Mouse (Mus musculus): Measurements from ENCODE around the gene Prdm10. TPM values are rescaled to one million over a fixed set of nuclear protein-coding genes. Genes with fewer than 3 reads are reported as not detected.
A peak's percentile ranks its signal among the peaks of the same experiment; 100 is the strongest.

Prdm10 gene
- polyA plus RNA-seq, 1 experiment from 2014 or later, result 3.6 TPM

DNA sequence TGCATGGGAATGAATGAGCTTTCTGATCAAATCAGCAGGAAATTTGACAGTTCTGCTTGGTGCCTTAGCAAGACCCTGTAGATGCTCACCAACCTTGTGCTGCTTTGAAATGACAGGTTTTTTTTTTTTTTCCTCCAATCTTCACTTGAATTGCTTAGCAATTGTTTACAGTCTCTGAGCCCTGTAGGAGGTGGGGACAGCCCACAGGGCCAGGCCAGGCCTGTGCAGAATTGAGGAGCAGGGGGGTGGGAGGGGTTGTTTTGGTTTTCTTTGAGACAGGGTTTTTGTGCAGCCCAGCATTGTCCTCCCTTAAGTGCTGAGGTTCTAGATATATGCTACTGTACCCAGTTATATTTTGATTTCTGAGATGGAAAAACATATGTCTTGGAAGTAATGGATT lies 52.5 kb downstream of the Prdm10 start:
- Histone ChIP-seq H3K4me3 (no peak overlapping the region), H3K36me3 (peaks cover 31% of the 10 kb centered on the region), H3K9me3 (no peaks in the 10 kb centered on the region), H3K27me3 (replicated peaks) (no peaks in the 10 kb centered on the region), H3K4me2 (no peak overlapping the region), H3K27ac (replicated peaks) (no peak overlapping the region), H3K9ac (no peak overlapping the region), H3K4me1 (0 out of 2 replicates have a peak, but pooled peaks cover 8% of the 10 kb centered on the region)
- no peak for ATAC-seq (ENCODE audit: extremely low read depth, insufficient number of reproducible peaks, low FRiP score, low TSS enrichment)

DNA sequence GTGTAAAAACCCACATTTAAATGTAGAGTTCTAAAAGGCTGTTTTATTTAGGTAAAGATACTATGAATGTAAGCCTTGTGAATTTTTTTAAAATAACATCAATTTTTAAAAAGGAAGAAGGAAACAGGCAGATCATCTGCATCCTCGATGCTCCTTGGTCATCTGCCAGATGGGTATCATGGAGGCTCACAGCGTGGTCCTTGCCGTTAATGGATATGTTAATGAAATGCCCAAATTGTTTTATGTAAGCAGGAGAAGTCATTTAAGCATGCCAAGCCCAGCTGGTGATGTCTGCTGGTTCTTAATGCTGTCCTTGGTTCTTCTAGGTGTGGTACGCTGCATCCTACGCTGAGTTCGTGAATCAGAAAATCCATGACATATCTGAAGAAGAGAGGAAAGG lies 54.7 kb downstream of the Prdm10 start:
- Histone ChIP-seq H3K4me1 (0 out of 2 replicates have a peak, but pooled peaks cover 8% of the 10 kb centered on the region), H3K9ac (no peak overlapping the region), H3K36me3 (peaks cover 13% of the 10 kb centered on the region), H3K9me3 (no peaks in the 10 kb centered on the region), H3K27me3 (replicated peaks) (no peaks in the 10 kb centered on the region), H3K4me2 (no peak overlapping the region), H3K4me3 (no peak overlapping the region), H3K27ac (replicated peaks) (no peak overlapping the region)
- 88% methylated on average over 6 of the region's 6 CpGs for WGBS
- no peak for ATAC-seq (ENCODE audit: extremely low read depth, insufficient number of reproducible peaks, low FRiP score, low TSS enrichment)

DNA sequence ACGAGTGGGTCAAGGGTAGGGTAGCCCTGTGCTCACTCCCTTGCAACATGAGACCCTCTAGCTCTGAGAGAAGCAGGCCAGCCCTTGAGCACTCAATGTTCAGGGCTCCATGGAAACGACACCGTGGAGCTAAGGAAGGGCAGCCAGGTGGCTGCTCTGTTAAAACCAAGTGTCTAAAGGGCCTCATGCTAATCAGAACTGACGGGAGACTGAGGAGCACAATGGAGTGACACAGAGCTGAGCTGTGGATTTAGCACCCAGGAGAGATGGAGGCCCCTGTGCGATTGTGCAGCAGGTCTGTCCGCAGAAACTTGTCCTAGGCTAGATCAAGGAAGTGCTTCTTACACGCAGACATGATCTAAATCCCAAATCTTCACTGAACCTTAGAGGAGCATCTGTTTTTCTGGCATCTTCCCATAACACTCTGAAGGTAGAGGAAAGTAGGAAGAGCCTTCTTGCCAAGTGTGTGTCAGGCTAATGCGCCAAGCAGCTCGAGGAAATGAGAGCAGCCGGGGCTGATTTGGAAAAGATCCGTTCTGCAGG lies 64.0 kb downstream of the Prdm10 start:
- H3K9ac ChIP-seq, result no peak overlapping the region

DNA sequence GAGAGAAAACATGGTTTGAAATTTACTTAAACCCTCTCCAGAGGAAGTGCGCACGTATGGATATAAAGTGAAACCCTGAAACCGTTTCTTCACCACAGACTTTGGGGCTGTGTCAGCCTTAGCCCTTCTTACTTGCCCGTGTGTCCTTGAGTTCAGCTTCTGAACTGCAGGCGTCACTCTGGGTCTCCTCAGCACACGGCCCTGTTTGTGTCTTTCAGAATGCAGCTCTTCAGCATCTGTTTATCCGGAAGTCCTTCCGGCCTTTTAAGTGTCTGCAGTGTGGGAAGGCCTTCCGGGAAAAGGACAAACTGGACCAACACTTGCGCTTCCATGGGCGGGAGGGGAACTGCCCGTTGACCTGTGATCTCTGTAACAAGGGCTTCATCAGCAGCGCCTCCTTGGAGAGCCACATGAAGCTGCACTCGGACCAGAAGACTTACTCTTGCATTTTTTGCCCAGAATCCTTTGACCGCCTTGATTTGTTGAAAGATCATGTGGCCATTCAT lies 66.3 kb downstream of the Prdm10 start:
- 62% methylated on average over 15 of the region's 15 CpGs for WGBS
- no peak overlapping the region for H3K4me3 ChIP-seq
- H3K27ac ChIP-seq (replicated peaks), result no peak overlapping the region
- no peaks in the 10 kb centered on the region for H3K9me3 ChIP-seq
- no peak for ATAC-seq (ENCODE audit: extremely low read depth, insufficient number of reproducible peaks, low FRiP score, low TSS enrichment)
- H3K9ac ChIP-seq, result no peak overlapping the region
- H3K4me2 ChIP-seq, result no peak overlapping the region
- 0 out of 2 replicates have a peak, but pooled peaks cover 11% of the 10 kb centered on the region for H3K4me1 ChIP-seq
- peaks cover 18% of the 10 kb centered on the region for H3K36me3 ChIP-seq
- no peaks in the 10 kb centered on the region for H3K27me3 ChIP-seq (replicated peaks)

More for the DNA sequence above, 64.0 kb downstream of the Prdm10 start:
- H3K4me2 ChIP-seq, result no peak overlapping the region
- H3K9me3 ChIP-seq, result no peaks in the 10 kb centered on the region
- 0 out of 2 replicates have a peak, but pooled peaks cover 11% of the 10 kb centered on the region for H3K4me1 ChIP-seq
- 72% methylated on average over 11 of the region's 11 CpGs for WGBS
- ATAC-seq (ENCODE audit: extremely low read depth, insufficient number of reproducible peaks, low FRiP score, low TSS enrichment), result no peak
- peaks cover 12% of the 10 kb centered on the region for H3K36me3 ChIP-seq
- no peak overlapping the region for H3K4me3 ChIP-seq
- no peaks in the 10 kb centered on the region for H3K27me3 ChIP-seq (replicated peaks)
- no peak overlapping the region for H3K27ac ChIP-seq (replicated peaks)

DNA sequence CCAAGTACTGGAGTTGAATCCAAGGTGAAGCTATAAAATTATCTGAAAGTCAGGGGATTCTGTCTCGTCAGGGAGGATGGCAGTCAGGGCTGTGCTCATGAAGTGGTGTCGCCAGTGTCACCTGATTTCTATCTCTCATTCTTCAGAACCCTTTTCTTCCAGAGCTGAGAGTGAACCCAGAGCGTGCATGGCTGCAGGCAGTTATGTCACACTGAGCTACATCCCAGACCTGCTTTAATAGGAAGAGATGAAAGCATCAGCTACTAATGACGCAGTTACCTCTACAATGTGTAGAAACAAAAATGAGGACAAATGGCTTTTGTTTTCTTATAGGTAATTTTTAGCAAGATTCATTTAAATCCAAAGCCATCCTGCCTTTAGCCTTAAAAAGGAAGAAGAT lies 68.1 kb downstream of the Prdm10 start:
- Histone ChIP-seq H3K36me3 (peaks cover 22% of the 10 kb centered on the region), H3K9ac (peak overlapping the region; percentile 47; the same call in 1 of the 2 replicates)
- WGBS, result 75% methylated on average over 4 of the region's 4 CpGs

DNA sequence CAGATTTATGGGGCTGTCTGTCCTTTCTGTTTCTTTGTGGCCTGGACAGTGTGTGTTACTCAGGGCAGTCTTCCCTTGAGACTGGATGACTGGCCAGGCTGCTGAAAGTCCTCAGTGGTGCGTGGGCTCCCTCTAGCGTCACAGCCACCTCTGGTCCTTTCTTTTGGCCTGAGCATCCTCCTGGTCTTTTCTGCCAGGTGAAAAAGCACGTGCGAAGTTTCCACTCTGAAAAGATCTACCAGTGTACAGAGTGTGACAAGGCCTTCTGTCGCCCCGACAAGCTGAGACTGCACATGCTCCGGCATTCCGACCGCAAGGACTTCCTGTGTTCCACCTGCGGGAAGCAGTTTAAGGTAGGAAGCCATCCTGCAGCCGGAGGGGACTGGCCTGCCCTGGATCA lies 68.6 kb downstream of the Prdm10 start:
- H3K27ac ChIP-seq (replicated peaks), result no peak overlapping the region
- H3K4me1 ChIP-seq, result 0 out of 2 replicates have a peak, but pooled peaks cover 4% of the 10 kb centered on the region
- no peaks in the 10 kb centered on the region for H3K9me3 ChIP-seq
- no peak overlapping the region for H3K4me3 ChIP-seq
- ATAC-seq (ENCODE audit: extremely low read depth, insufficient number of reproducible peaks, low FRiP score, low TSS enrichment), result no peak
- peaks cover 24% of the 10 kb centered on the region for H3K36me3 ChIP-seq
- no peak overlapping the region for H3K4me2 ChIP-seq
- no peaks in the 10 kb centered on the region for H3K27me3 ChIP-seq (replicated peaks)
- 63% methylated on average over 11 of the region's 11 CpGs for WGBS
- H3K9ac ChIP-seq, result 0 out of 2 replicates have a peak overlapping the region, but pooled peaks have one; percentile 47

More for the DNA sequence above, 68.1 kb downstream of the Prdm10 start:
- Histone ChIP-seq H3K4me2 (no peak overlapping the region), H3K4me3 (no peak overlapping the region), H3K27me3 (replicated peaks) (no peaks in the 10 kb centered on the region), H3K4me1 (0 out of 2 replicates have a peak, but pooled peaks cover 7% of the 10 kb centered on the region), H3K27ac (replicated peaks) (no peak overlapping the region), H3K9me3 (no peaks in the 10 kb centered on the region)
- ATAC-seq (ENCODE audit: extremely low read depth, insufficient number of reproducible peaks, low FRiP score, low TSS enrichment), result no peak

DNA sequence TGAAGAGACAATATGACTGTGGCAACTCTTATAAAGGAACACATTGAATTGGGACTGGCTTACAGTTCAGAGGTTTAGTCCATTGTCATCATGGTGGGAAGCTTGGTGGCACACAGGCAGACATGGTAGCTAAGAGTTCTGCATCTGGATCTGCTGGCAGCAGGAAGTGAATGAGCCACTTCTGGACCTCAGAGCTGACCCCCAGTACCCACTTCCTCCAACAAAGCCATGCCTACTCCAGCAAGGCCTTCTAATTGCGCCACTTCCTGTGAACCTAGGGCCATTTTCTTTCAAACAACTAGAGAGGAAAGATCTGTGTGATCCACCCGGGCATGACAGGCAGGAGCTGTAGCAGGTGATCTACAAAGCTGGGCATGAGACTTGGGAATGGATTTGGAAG lies 72.4 kb downstream of the Prdm10 start:
- no peak overlapping the region for H3K4me3 ChIP-seq
- H3K9ac ChIP-seq, result no peak overlapping the region
- WGBS, result 76% methylated on average over 2 of the region's 2 CpGs
- no peaks in the 10 kb centered on the region for H3K27me3 ChIP-seq (replicated peaks)
- 0 out of 2 replicates have a peak, but pooled peaks cover 2% of the 10 kb centered on the region for H3K4me1 ChIP-seq
- no peaks in the 10 kb centered on the region for H3K9me3 ChIP-seq
- H3K27ac ChIP-seq (replicated peaks), result no peak overlapping the region
- peaks cover 48% of the 10 kb centered on the region for H3K36me3 ChIP-seq
- no peak for ATAC-seq (ENCODE audit: extremely low read depth, insufficient number of reproducible peaks, low FRiP score, low TSS enrichment)
- no peak overlapping the region for H3K4me2 ChIP-seq

DNA sequence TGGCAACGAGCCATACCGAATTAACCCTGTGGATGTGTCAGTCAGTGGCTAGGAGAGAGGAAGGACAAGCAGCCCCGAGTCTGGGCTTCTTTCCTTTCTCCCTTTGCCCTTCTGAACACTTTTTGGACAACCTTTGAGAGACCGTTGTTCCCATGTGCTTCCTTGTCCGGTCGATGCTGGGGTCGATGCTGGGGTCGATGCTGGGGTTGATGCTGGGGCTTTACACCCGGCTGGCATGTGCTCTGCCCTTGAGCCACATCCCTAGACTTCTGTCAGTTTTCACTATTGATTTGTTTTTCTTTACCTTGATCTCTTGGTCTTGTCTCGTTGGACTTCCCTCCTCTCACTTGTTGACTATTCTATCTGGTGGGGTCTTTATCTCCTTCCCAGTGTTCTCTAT lies 73.2 kb downstream of the Prdm10 start:
- Histone ChIP-seq H3K9ac (no peak overlapping the region), H3K36me3 (peaks cover 54% of the 10 kb centered on the region), H3K27ac (replicated peaks) (no peak overlapping the region), H3K4me2 (no peak overlapping the region), H3K4me1 (0 out of 2 replicates have a peak, but pooled peaks cover 2% of the 10 kb centered on the region), H3K4me3 (no peak overlapping the region), H3K27me3 (replicated peaks) (no peaks in the 10 kb centered on the region), H3K9me3 (no peaks in the 10 kb centered on the region)
- no peak for ATAC-seq (ENCODE audit: extremely low read depth, insufficient number of reproducible peaks, low FRiP score, low TSS enrichment)
- 86% methylated on average over 10 of the region's 10 CpGs for WGBS

DNA sequence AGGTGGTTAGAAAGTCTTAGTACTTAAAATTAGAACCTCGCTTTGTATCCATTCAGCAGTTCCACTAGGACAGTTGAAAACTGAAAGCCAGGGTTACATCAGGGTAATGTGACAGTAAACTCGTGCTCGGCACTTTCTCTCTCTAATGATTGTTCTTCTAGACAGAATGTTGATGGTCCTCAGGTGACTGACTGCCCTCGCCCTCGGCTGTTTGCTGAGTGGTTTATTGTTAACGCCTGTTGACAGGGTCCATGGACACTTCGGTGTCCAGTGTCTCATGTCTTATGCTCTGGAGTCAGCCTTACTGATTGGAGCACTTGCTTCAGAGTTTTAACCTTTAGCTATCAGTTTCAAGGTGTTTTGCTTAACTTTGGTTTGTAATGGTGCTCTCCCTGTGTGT lies 73.7 kb downstream of the Prdm10 start:
- Histone ChIP-seq H3K36me3 (peaks cover 58% of the 10 kb centered on the region), H3K27me3 (replicated peaks) (no peaks in the 10 kb centered on the region), H3K9me3 (no peaks in the 10 kb centered on the region), H3K27ac (replicated peaks) (no peak overlapping the region), H3K9ac (no peak overlapping the region), H3K4me2 (no peak overlapping the region), H3K4me3 (no peak overlapping the region), H3K4me1 (0 out of 2 replicates have a peak, but pooled peaks cover 2% of the 10 kb centered on the region)
- ATAC-seq (ENCODE audit: extremely low read depth, insufficient number of reproducible peaks, low FRiP score, low TSS enrichment), result no peak
- WGBS, result 52% methylated on average over 7 of the region's 7 CpGs

DNA sequence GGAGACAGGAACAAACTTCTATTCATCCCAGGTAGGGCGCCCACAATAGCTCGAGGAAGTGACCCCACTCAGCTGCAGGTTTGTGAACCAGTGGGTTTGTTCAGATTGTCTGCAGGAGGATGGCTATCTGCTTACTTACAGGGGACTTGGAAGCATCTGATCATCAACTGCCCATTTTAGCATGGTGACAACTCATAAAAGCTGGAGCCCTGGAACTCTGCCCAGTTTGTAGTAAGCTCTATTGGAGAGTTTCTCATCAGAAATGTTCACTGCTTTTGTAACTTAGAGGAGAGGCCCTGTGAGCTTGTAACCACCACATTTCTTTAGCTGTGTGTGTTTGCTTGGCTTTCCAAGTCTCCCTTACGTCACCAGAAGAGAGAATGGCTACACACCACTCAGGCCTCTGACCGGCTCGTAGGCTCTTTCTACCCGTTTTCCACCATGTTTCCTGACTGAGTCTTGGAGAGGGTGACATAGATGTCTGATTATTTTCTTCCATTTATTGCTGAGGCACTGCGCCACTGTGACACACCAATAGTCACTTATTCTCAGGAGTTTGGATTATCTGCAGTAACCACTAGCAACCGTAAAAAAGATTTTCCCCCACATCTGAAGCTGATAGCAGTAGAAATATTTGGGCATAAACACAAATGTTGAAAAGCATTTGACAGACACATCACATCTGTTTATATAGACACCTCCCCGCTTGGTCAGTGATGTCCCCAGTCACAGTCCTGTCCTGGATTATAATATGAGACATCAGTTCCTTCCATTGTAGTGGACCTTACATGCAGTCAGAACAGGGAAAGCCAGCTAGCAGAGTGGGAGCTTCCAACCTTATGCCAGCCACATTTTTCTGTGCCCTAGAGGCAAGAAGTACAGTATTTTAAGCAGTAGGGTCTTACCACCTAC lies 83.6 kb downstream of the Prdm10 start:
- 79% methylated on average over 9 of the region's 9 CpGs for WGBS
- no peak overlapping the region for H3K4me3 ChIP-seq
- H3K4me2 ChIP-seq, result no peak overlapping the region
- peaks cover 54% of the 10 kb centered on the region for H3K36me3 ChIP-seq
- H3K9ac ChIP-seq, result no peak overlapping the region
- no peak for ATAC-seq (ENCODE audit: extremely low read depth, insufficient number of reproducible peaks, low FRiP score, low TSS enrichment)
- no peaks in the 10 kb centered on the region for H3K27me3 ChIP-seq (replicated peaks)
- no peak overlapping the region for H3K27ac ChIP-seq (replicated peaks)
- H3K9me3 ChIP-seq, result no peaks in the 10 kb centered on the region
- peaks cover 17% of the 10 kb centered on the region; the same call in 1 of the 2 replicates for H3K4me1 ChIP-seq

DNA sequence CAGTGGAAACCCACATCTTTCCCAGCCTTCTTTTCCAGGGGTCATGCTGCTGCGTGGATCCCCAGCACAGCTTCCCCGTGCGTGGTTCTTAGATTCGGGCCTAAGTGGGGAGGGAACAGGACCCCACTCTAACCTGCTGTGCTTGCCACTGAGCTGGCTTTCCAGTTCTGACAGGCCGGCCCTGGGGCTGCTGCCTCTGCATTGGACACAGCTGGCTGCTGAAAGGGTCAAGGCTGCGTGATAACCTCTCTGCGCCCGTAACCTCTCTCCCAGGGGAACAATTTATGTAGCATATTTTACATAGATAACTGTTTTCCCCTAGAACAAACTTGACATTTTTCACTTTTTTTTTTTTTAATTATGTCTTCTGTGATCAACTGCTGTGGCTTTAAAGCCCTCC lies 84.7 kb downstream of the Prdm10 start:
- Histone ChIP-seq H3K9me3 (no peaks in the 10 kb centered on the region), H3K4me2 (no peak overlapping the region), H3K27ac (replicated peaks) (no peak overlapping the region), H3K36me3 (peaks cover 46% of the 10 kb centered on the region), H3K4me1 (peaks cover 17% of the 10 kb centered on the region; the same call in 1 of the 2 replicates), H3K9ac (no peak overlapping the region), H3K4me3 (no peak overlapping the region), H3K27me3 (replicated peaks) (no peaks in the 10 kb centered on the region)
- ATAC-seq (ENCODE audit: extremely low read depth, insufficient number of reproducible peaks, low FRiP score, low TSS enrichment), result no peak
- 55% methylated on average over 8 of the region's 8 CpGs for WGBS
